Mouse (Mus musculus) gastrocnemius, postnatal 14 days (tissue): Measurements from ENCODE around the gene Ado. TPM values are rescaled to one million over a fixed set of nuclear protein-coding genes. Genes with fewer than 3 reads are reported as not detected.

Experiments
- total RNA-seq, 2 experiments: library from RNA; stranded (reverse); gene quantifications; 2 replicates each; pipeline ENCODE4 v1.2.3; 2021

Gene Ado
- total RNA-seq, 2 experiments from 2014 or later = 17.7 to 20.8 TPM

Other genes with a start within 250 kb of the Ado start
- gene Egr2, start 13.5 kb downstream of the Ado start, total RNA-seq = 1 to 10 TPM; 1.3 to 3.9 TPM